Mouse (Mus musculus) kidney, embryonic 15.5 days (tissue): Measurements from ENCODE around the gene Cbfa2t2. TPM values are rescaled to one million over a fixed set of nuclear protein-coding genes. Genes with fewer than 3 reads are reported as not detected.

Source experiments
- ATAC-seq: fragments of 200-750 bp; cut with Nextera tagmentation; replicated peaks from 2 replicates; pipeline ENCODE4 v1.8.0; 2017; ENCODE audit warnings: moderate TSS enrichment; ENCODE audit not compliant: low FRiP score
- H3K27ac ChIP-seq: fragments of 300-500 bp; sonication (generic); 2 replicates; pipeline ENCODE4 v1.5.1; 2015; ENCODE audit warnings: mild to moderate bottlenecking, inconsistent platforms
- H3K27me3 ChIP-seq: fragments of 300-500 bp; sonication (generic); 2 replicates; pipeline ENCODE4 v1.6.1; 2015; ENCODE audit warnings: inconsistent platforms
- H3K36me3 ChIP-seq: fragments of 300-500 bp; sonication (generic); 2 replicates; pipeline ENCODE4 v1.6.1; 2015; ENCODE audit warnings: inconsistent platforms
- H3K4me1 ChIP-seq: fragments of 300-500 bp; sonication (generic); 2 replicates; pipeline ENCODE4 v1.6.1; 2015; ENCODE audit warnings: inconsistent platforms
- H3K4me2 ChIP-seq: fragments of 300-500 bp; sonication (generic); 2 replicates; pipeline ENCODE4 v1.6.1; 2015; ENCODE audit warnings: moderate library complexity, mild to moderate bottlenecking, inconsistent platforms
- H3K4me3 ChIP-seq: fragments of 300-500 bp; sonication (generic); replicated peaks from 2 replicates; pipeline ENCODE4 v1.5.1; 2015; ENCODE audit warnings: mild to moderate bottlenecking, inconsistent platforms
- H3K9ac ChIP-seq: fragments of 300-500 bp; sonication (generic); 2 replicates; pipeline ENCODE4 v1.6.1; 2015; ENCODE audit warnings: mild to moderate bottlenecking, inconsistent platforms
- H3K9me3 ChIP-seq: fragments of 300-500 bp; sonication (generic); replicated peaks from 2 replicates; pipeline ENCODE4 v1.6.1; 2016; ENCODE audit warnings: inconsistent platforms
- WGBS: fragments of 180-500 bp; shearing (Covaris S2); methylation state at CpG from one replicate; pipeline ENCODE4 v1.1.7; 2015; ENCODE audit warnings: mixed read lengths; 5-methylcytosine and 5-hydroxymethylcytosine counted together
- polyA plus RNA-seq: library from polyadenylated mRNA; unstranded; fragments of >200 nt; fragmentation: Nextera tagmentation; extraction: Ambion mirVana; gene quantifications from 2 replicates; pipeline ENCODE4 v1.2.1, GENCODE M21; 2015

The Cbfa2t2 gene
- polyA plus RNA-seq, 1 experiment from 2014 or later, result 46.0 TPM

GRCm38 (mm10) chr2:154565562-154565961 lies 129.3 kb downstream of the Cbfa2t2 start:
- Histone ChIP-seq H3K36me3 (peaks cover 35% of the 10 kb centered on the region), H3K4me3 (no peak overlapping the region), H3K4me1 (peaks cover 43% of the 10 kb centered on the region), H3K9ac (no peak overlapping the region), H3K27me3 (no peaks in the 10 kb centered on the region), H3K4me2 (no peak overlapping the region), H3K9me3 (no peaks in the 10 kb centered on the region), H3K27ac (0 out of 2 replicates have a peak overlapping the region, but pooled peaks have one; percentile 13)
- 63% methylated on average over 3 of the region's 3 CpGs for WGBS
- ATAC-seq, result no peak

GRCm38 (mm10) chr2:154566641-154567040 lies 130.4 kb downstream of the Cbfa2t2 start:
- Histone ChIP-seq H3K4me3 (0 out of 2 replicates have a peak overlapping the region, but pooled peaks have one; percentile 7), H3K9ac (peak overlapping the region; percentile 18; the same call in 1 of the 2 replicates), H3K36me3 (peaks cover 24% of the 10 kb centered on the region), H3K27me3 (no peaks in the 10 kb centered on the region), H3K4me1 (peaks cover 48% of the 10 kb centered on the region), H3K9me3 (no peaks in the 10 kb centered on the region), H3K27ac (peak overlapping the region; percentile 20; the same call in 1 of the 2 replicates), H3K4me2 (0 out of 2 replicates have a peak overlapping the region, but pooled peaks have one; percentile 18)
- no peak for ATAC-seq
- 27% methylated on average over 8 of the region's 8 CpGs for WGBS

GRCm38 (mm10) chr2:154567766-154568165 lies 131.5 kb downstream of the Cbfa2t2 start:
- peaks cover 48% of the 10 kb centered on the region for H3K4me1 ChIP-seq
- no peaks in the 10 kb centered on the region for H3K27me3 ChIP-seq
- WGBS, result 57% methylated on average over 2 of the region's 2 CpGs
- H3K4me3 ChIP-seq, result peak overlapping the region; percentile 92
- ATAC-seq, result no peak
- peaks cover 16% of the 10 kb centered on the region for H3K36me3 ChIP-seq
- no peaks in the 10 kb centered on the region for H3K9me3 ChIP-seq
- H3K9ac ChIP-seq, result peak overlapping the region; percentile 87; the same call in 1 of the 2 replicates
- peak overlapping the region; percentile 82 for H3K4me2 ChIP-seq
- H3K27ac ChIP-seq, result peak overlapping the region; percentile 88

GRCm38 (mm10) chr2:154568329-154569070 lies 132.2 kb downstream of the Cbfa2t2 start:
- H3K4me1 ChIP-seq, result peaks cover 48% of the 10 kb centered on the region
- peak overlapping the region; percentile 88 for H3K27ac ChIP-seq
- peak overlapping the region; percentile 92 for H3K4me3 ChIP-seq
- peaks cover 8% of the 10 kb centered on the region; the same call in 1 of the 2 replicates for H3K36me3 ChIP-seq
- H3K4me2 ChIP-seq, result peak overlapping the region; percentile 82
- H3K9me3 ChIP-seq, result no peaks in the 10 kb centered on the region
- no peaks in the 10 kb centered on the region for H3K27me3 ChIP-seq
- peak overlapping the region; percentile 87 for H3K9ac ChIP-seq
- peak; percentile 10; the same call in 1 of the 2 replicates for ATAC-seq
- 15% methylated on average over 10 of the region's 10 CpGs for WGBS

GRCm38 (mm10) chr2:154569071-154569748 lies 132.9 kb downstream of the Cbfa2t2 start:
- WGBS, result under 1% methylated on average over 66 of the region's 70 CpGs
- peaks cover 1% of the 10 kb centered on the region; the same call in 1 of the 2 replicates for H3K36me3 ChIP-seq
- H3K9ac ChIP-seq, result peak overlapping the region; percentile 87
- peak overlapping the region; percentile 88 for H3K27ac ChIP-seq
- H3K9me3 ChIP-seq, result no peaks in the 10 kb centered on the region
- H3K4me3 ChIP-seq, result peak overlapping the region; percentile 92
- no peaks in the 10 kb centered on the region for H3K27me3 ChIP-seq
- peak overlapping the region; percentile 82 for H3K4me2 ChIP-seq
- peak; percentile 88 for ATAC-seq
- H3K4me1 ChIP-seq, result peaks cover 48% of the 10 kb centered on the region

- 1% methylated on average over 43 of the region's 44 CpGs for WGBS
- Histone ChIP-seq H3K27me3 (no peaks in the 10 kb centered on the region), H3K9me3 (no peaks in the 10 kb centered on the region), H3K36me3 (no peaks in the 10 kb centered on the region), H3K4me2 (peak within 1 kb of the TSS; percentile 82), H3K9ac (peak within 1 kb of the TSS; percentile 87), H3K27ac (peak within 1 kb of the TSS; percentile 88), H3K4me3 (peak within 1 kb of the TSS; percentile 92), H3K4me1 (peaks cover 48% of the 10 kb centered on the region)
- peak; percentile 97 for ATAC-seq
Measured at GRCm38 (mm10) chr2:154569836-154570286, 133.6 kb downstream of the Cbfa2t2 start, which contains the start of gene E2f1. Gene E2f1, minus strand, starts transcription at chr2:154569892.

- Histone ChIP-seq H3K9ac (no peak overlapping the region), H3K27me3 (no peaks in the 10 kb centered on the region), H3K27ac (peak overlapping the region; percentile 35), H3K4me1 (peaks cover 46% of the 10 kb centered on the region), H3K9me3 (no peaks in the 10 kb centered on the region), H3K36me3 (no peaks in the 10 kb centered on the region), H3K4me3 (no peak overlapping the region), H3K4me2 (peak overlapping the region; percentile 82)
- WGBS, result 69% methylated on average over 4 of the region's 4 CpGs
- ATAC-seq, result no peak
Measured at GRCm38 (mm10) chr2:154570666-154571065, 134.4 kb downstream of the Cbfa2t2 start.

GRCm38 (mm10) chr2:154571266-154571665 lies 135.0 kb downstream of the Cbfa2t2 start:
- H3K4me3 ChIP-seq, result no peak overlapping the region
- H3K4me2 ChIP-seq, result no peak overlapping the region
- no peaks in the 10 kb centered on the region for H3K36me3 ChIP-seq
- no peaks in the 10 kb centered on the region for H3K27me3 ChIP-seq
- ATAC-seq, result no peak
- H3K9me3 ChIP-seq, result no peaks in the 10 kb centered on the region
- H3K27ac ChIP-seq, result no peak overlapping the region
- WGBS, result 84% methylated on average over 4 of the region's 4 CpGs
- peaks cover 40% of the 10 kb centered on the region for H3K4me1 ChIP-seq
- H3K9ac ChIP-seq, result no peak overlapping the region

GRCm38 (mm10) chr2:154571976-154572375 lies 135.7 kb downstream of the Cbfa2t2 start:
- Histone ChIP-seq H3K9ac (no peak overlapping the region), H3K9me3 (no peaks in the 10 kb centered on the region), H3K4me3 (no peak overlapping the region), H3K27ac (no peak overlapping the region), H3K36me3 (no peaks in the 10 kb centered on the region), H3K27me3 (no peaks in the 10 kb centered on the region), H3K4me1 (peaks cover 33% of the 10 kb centered on the region), H3K4me2 (no peak overlapping the region)
- WGBS, result 73% methylated on average over 8 of the region's 8 CpGs
- no peak for ATAC-seq

- no peaks in the 10 kb centered on the region for H3K9me3 ChIP-seq
- no peak overlapping the region for H3K4me2 ChIP-seq
- ATAC-seq, result no peak
- 82% methylated on average over 3 of the region's 3 CpGs for WGBS
- no peaks in the 10 kb centered on the region for H3K27me3 ChIP-seq
- no peak overlapping the region for H3K4me3 ChIP-seq
- H3K9ac ChIP-seq, result no peak overlapping the region
- H3K36me3 ChIP-seq, result no peaks in the 10 kb centered on the region
- no peak overlapping the region for H3K27ac ChIP-seq
- H3K4me1 ChIP-seq, result peaks cover 26% of the 10 kb centered on the region
Measured at GRCm38 (mm10) chr2:154572996-154573395, 136.7 kb downstream of the Cbfa2t2 start.

- H3K27ac ChIP-seq, result no peak overlapping the region
- no peak overlapping the region for H3K4me2 ChIP-seq
- no peak overlapping the region for H3K4me3 ChIP-seq
- no peak for ATAC-seq
- no peak overlapping the region for H3K9ac ChIP-seq
- no peaks in the 10 kb centered on the region for H3K9me3 ChIP-seq
- H3K36me3 ChIP-seq, result no peaks in the 10 kb centered on the region
- 55% methylated on average over 7 of the region's 7 CpGs for WGBS
- no peaks in the 10 kb centered on the region for H3K27me3 ChIP-seq
- peaks cover 14% of the 10 kb centered on the region; the same call in 1 of the 2 replicates for H3K4me1 ChIP-seq
Measured at GRCm38 (mm10) chr2:154574271-154574670, 138.0 kb downstream of the Cbfa2t2 start.
